Mouse (Mus musculus) liver, postnatal 0 days (tissue): Measurements from ENCODE around the gene Fbp2. TPM values are rescaled to one million over a fixed set of nuclear protein-coding genes. Genes with fewer than 3 reads are reported as not detected.
A peak's percentile ranks its signal among the peaks of the same experiment; 100 is the strongest.
"Not testable (repeated sequence)": the region's sequence is repeated elsewhere in the genome, so short reads cannot be mapped to it uniquely, and the experiment has no call there.

Experiments
- ATAC-seq: fragments of 200-750 bp; cut with Nextera tagmentation; 2 replicates; pipeline ENCODE4 v1.8.0; 2017; ENCODE audit warnings: mild to moderate bottlenecking, moderate library complexity
- DNase-seq: peaks from one replicate; pipeline ENCODE4 v3.0.0-alpha.2; 2016
- H3K27ac ChIP-seq: fragments of 300-500 bp; sonication (generic); 2 replicates; pipeline ENCODE4 v1.5.1; 2014; ENCODE audit warnings: antibody characterized with exemption, moderate library complexity, mild to moderate bottlenecking, low read depth
- H3K27me3 ChIP-seq: fragments of 300-500 bp; sonication (generic); 2 replicates; pipeline ENCODE4 v1.6.1; 2014; ENCODE audit warnings: low read length, control low read depth, mixed read lengths; ENCODE audit not compliant: insufficient read depth
- H3K36me3 ChIP-seq: fragments of 300-500 bp; sonication (generic); replicated peaks from 2 replicates; pipeline ENCODE4 v1.6.1; 2014; ENCODE audit warnings: mild to moderate bottlenecking, control low read depth, low read length, moderate library complexity, mixed read lengths; ENCODE audit not compliant: insufficient read depth
- H3K4me1 ChIP-seq: fragments of 300-500 bp; sonication (generic); 2 replicates; pipeline ENCODE4 v1.6.1; 2014; ENCODE audit warnings: antibody characterized with exemption, mild to moderate bottlenecking, control low read depth; ENCODE audit not compliant: insufficient read depth
- H3K4me2 ChIP-seq: fragments of 300-500 bp; sonication (generic); 2 replicates; pipeline ENCODE4 v1.6.1; 2014; ENCODE audit warnings: low read depth, mild to moderate bottlenecking, low read length, moderate library complexity, mixed read lengths
- H3K4me3 ChIP-seq: fragments of 300-500 bp; sonication (generic); 2 replicates; pipeline ENCODE4 v1.5.1; 2014; ENCODE audit warnings: low read depth, low read length
- H3K9ac ChIP-seq: fragments of 300-500 bp; sonication (generic); replicated peaks from 2 replicates; pipeline ENCODE4 v1.6.1; 2014; ENCODE audit warnings: mild to moderate bottlenecking, moderate library complexity
- H3K9me3 ChIP-seq: fragments of 300-500 bp; sonication (generic); 2 replicates; pipeline ENCODE4 v1.6.1; 2016; ENCODE audit warnings: mild to moderate bottlenecking, control low read depth, low read length, mixed read lengths
- CTCF ChIP-seq: sonication (generic); IDR thresholded peaks from 2 replicates; pipeline ENCODE4 v1.5.1; 2016; ENCODE audit warnings: antibody characterized with exemption, low read depth
- EP300 ChIP-seq: IDR thresholded peaks from 2 replicates; pipeline ENCODE4 v1.6.1; 2016; ENCODE audit warnings: antibody characterized with exemption, low read depth, mild to moderate bottlenecking
- WGBS: fragments of 180-500 bp; shearing (Covaris S2); extraction: QIAGEN DNeasy Blood & Tissue Kit; methylation state at CpG from one replicate; pipeline ENCODE4 v1.1.7; 2014; ENCODE audit not compliant: insufficient replicate concordance; 5-methylcytosine and 5-hydroxymethylcytosine counted together
- polyA plus RNA-seq: library from polyadenylated mRNA; unstranded; fragments of >200 nt; fragmentation: Nextera tagmentation; extraction: Ambion mirVana; gene quantifications from 2 replicates; pipeline ENCODE4 v1.2.1, GENCODE M21; 2015

Gene Fbp2
- polyA plus RNA-seq, 1 experiment from 2014 or later, result 0.89 TPM

- H3K9me3 ChIP-seq, ATAC-seq, H3K4me1 ChIP-seq, H3K4me3 ChIP-seq, H3K27me3 ChIP-seq, H3K36me3 ChIP-seq, H3K9ac ChIP-seq, H3K4me2 ChIP-seq, DNase-seq: not testable (repeated sequence)
- WGBS, result 42% methylated on average over 10 of the region's 10 CpGs
- H3K27ac ChIP-seq, result peak overlapping the region; percentile 53; the same call in 1 of the 2 replicates
- 0 out of 2 replicates have a peak, but pooled peaks have one; percentile 24 for TF ChIP-seq EP300
These were observed 1.0 kb upstream of the Fbp2 start for GRCm38 (mm10) chr13:62859251-62859650.

- no peak for TF ChIP-seq CTCF
- TF ChIP-seq EP300, result no peak
- Histone ChIP-seq H3K4me2 (no peak overlapping the region), H3K36me3 (no peaks in the 10 kb centered on the region), H3K27ac (no peak overlapping the region), H3K27me3 (no peaks in the 10 kb centered on the region), H3K9ac (no peak overlapping the region), H3K4me3 (no peak overlapping the region), H3K9me3 (no peaks in the 10 kb centered on the region), H3K4me1 (no peaks in the 10 kb centered on the region)
- 82% methylated on average over 14 of the region's 14 CpGs for WGBS
- ATAC-seq (no peak), DNase-seq (no peak)
These were observed 1.4 kb downstream of the Fbp2 start for GRCm38 (mm10) chr13:62856850-62857249.

GRCm38 (mm10) chr13:62856305-62856675 is 1.9 kb downstream of the Fbp2 start:
- Histone ChIP-seq H3K4me3 (no peak overlapping the region), H3K9ac (no peak overlapping the region)
- peak; percentile 75 for ATAC-seq

DNA sequence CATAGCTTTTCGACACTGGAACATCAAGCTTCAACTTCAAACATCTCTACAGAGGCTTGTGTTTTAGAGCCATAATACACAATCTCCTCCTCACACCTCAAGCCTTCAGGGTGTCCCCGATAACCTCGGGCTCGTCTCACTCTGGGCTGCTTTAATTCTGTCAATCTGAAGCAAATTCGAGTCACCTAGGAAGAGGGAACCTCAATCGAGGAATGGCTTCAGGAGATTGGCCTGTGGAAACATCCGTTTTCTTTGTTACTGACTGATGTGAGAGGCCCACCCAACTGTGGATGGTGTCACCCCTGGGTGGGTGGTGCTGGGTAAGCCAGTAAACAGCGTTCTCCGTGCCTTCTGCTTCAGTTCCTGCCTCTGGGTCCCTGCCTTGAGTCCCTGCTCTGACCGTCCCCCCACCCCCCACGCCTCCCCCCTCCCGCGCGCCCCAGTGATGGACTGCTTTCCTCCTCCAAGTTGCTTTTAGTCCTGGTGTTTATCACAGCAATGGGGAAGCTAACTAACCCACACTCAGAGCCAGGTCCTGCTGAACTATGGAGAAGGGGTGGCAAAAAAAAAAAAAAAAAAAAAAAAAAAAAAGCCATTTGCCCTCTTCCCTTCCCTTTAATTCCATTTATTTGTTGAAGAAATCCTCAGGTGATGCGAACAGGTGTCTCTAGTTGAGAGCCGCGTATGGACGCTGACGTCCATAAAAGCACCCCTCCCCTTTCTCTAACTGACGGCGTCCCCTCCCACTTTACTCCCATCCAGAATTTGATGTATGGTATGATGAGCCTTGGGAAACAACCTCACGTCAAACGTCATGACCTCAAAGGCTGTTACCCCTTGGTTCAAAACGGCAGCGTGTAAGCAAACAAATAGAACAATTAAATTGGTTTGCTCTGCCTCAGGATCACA is 2.6 kb downstream of the Fbp2 start:
- TF ChIP-seq CTCF, result no peak
- TF ChIP-seq EP300, result no peak
- ATAC-seq, result no peak
- H3K4me1 ChIP-seq, result no peaks in the 10 kb centered on the region
- WGBS, result 29% methylated on average over 25 of the region's 25 CpGs
- H3K4me3 ChIP-seq, result no peak overlapping the region
- H3K4me2 ChIP-seq, result peak overlapping the region; percentile 56
- no peaks in the 10 kb centered on the region for H3K36me3 ChIP-seq
- no peaks in the 10 kb centered on the region for H3K27me3 ChIP-seq
- no peak for DNase-seq
- no peaks in the 10 kb centered on the region for H3K9me3 ChIP-seq
- H3K9ac ChIP-seq, result no peak overlapping the region
- H3K27ac ChIP-seq, result no peak overlapping the region

More at GRCm38 (mm10) chr13:62856305-62856675, 1.9 kb downstream of the Fbp2 start:
- H3K4me2 ChIP-seq, result peak overlapping the region; percentile 56
- 8% methylated on average over 5 of the region's 5 CpGs for WGBS
- DNase-seq, result peak; percentile 81
- TF ChIP-seq CTCF (peak; percentile 92), EP300 (no peak)
- H3K36me3 ChIP-seq, result no peaks in the 10 kb centered on the region
- H3K27me3 ChIP-seq, result no peaks in the 10 kb centered on the region
- no peak overlapping the region for H3K27ac ChIP-seq
- H3K4me1 ChIP-seq, result no peaks in the 10 kb centered on the region
- H3K9me3 ChIP-seq, result no peaks in the 10 kb centered on the region

DNA sequence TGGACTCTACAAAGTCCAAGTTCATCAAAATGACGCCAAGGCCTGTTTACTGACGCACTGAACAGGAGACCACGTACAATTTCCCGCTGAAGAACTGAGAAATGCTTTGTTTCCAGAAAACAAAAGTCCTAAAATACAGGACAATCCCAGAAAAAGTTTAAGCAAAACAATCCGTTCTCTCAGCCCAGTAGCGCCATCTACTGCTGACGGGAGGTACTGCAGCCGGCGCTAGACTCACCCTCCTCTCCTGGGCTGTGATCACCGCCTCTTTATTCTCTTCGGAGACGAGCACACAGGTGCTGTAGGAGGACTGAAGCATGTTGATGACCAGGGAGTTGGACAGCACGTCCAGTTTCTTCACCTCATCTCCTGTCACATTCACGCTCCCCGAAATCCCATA is 3.6 kb downstream of the Fbp2 start:
- Histone ChIP-seq H3K27ac (no peak overlapping the region), H3K4me2 (no peak overlapping the region; the same call in 1 of the 2 replicates), H3K36me3 (no peaks in the 10 kb centered on the region), H3K27me3 (no peaks in the 10 kb centered on the region), H3K4me1 (no peaks in the 10 kb centered on the region), H3K9ac (no peak overlapping the region), H3K4me3 (no peak overlapping the region), H3K9me3 (no peaks in the 10 kb centered on the region)
- peak; percentile 76 for DNase-seq
- no peak for ATAC-seq
- TF ChIP-seq EP300, result no peak
- peak; percentile 93 for TF ChIP-seq CTCF
- WGBS, result 13% methylated on average over 15 of the region's 15 CpGs

GRCm38 (mm10) chr13:62833341-62833740 is 24.9 kb downstream of the Fbp2 start:
- Histone ChIP-seq H3K36me3 (no peaks in the 10 kb centered on the region), H3K4me3 (no peak overlapping the region), H3K9me3 (no peaks in the 10 kb centered on the region), H3K4me1 (no peaks in the 10 kb centered on the region), H3K27ac (no peak overlapping the region), H3K9ac (no peak overlapping the region), H3K4me2 (no peak overlapping the region), H3K27me3 (no peaks in the 10 kb centered on the region)
- ATAC-seq, result no peak
- TF ChIP-seq CTCF, result no peak
- no peak for TF ChIP-seq EP300
- no peak for DNase-seq
- WGBS, result 46% methylated on average over 4 of the region's 4 CpGs
